Mouse (Mus musculus) bone marrow, adult 2 months (tissue): ENCODE data around the gene Cmtm2a.
"Not testable (repeated sequence)": the region's sequence is repeated elsewhere in the genome, so short reads cannot be mapped to it uniquely, and the experiment has no call there.

Source experiments
- CTCF ChIP-seq: fragments of 200-500 bp; IDR thresholded peaks from 2 replicates; pipeline ENCODE4 v1.5.1; 2011; ENCODE audit warnings: low read length, control low read depth; ENCODE audit not compliant: control insufficient read depth, insufficient read depth
- POLR2A ChIP-seq: fragments of 200-500 bp; IDR thresholded peaks from 2 replicates; pipeline ENCODE4 v1.6.1; 2011; ENCODE audit warnings: low read depth, mild to moderate bottlenecking, control low read depth, low read length, borderline replicate concordance; ENCODE audit not compliant: control insufficient read depth

DNA sequence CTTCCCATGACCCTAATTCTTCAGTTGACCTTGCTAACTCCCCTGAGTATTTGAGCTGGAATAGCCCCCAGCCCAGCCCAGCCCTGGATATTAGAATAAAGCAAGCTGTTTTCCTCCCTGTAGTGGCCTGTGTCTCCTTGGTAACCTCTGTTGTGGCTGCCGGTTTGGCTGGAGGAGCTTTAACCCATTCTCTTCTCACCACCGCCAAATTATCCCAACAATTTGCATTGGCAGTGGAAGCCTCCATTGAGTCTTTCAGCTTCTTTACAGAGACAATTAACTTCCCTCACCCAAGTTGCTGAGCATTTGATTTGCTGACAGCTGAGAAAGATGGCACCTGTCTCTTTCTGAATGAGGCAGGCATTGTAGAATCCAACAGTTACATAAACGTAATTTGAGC is 8.6 kb upstream of the Cmtm2a start:
- TF ChIP-seq POLR2A, CTCF: not testable (repeated sequence)
